8 mouse cellular contexts compared by ENCODE assay signal in the genomic region with DNA sequence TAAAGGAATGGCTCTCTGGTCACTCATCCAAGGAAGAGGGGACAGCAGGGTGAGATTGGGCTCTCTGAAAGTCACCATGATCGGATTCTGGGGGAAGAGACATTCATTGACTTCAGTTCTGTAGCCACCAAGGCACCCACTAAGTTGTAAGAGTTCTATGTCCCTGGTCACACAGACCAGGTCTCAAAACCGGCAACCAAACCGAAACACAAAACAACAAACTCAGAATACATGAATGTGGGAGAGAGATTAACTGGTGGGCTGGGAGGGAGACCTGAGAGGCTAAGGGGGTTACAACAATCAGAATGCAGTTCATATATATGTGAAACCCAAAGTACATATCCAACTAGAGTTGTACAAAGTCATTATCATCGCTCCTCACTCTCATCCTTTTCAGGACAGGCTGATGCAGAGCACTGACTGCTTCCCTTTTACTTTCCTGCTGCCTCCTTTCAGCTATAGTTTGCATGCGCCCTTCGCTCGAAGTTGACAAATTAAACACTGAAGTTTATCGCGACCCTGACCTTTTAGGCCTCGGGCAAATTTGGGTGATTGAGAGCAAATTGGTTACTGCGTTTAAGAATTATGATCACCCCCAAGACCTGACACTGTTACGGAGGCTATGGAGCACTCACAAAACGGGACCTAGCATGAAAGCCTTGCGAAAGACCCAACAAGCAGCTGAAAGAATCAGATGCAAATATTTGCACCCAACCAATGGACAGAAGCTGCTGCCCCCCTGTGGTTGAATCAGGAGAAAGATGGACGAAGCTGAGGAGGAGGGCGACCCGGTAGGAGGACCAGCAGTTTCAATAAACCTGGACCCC. TPM values are rescaled to one million over a fixed set of nuclear protein-coding genes. Genes with fewer than 3 reads are reported as not detected.
DNase-seq lines count a peak whose midpoint lies in the region; ATAC-seq and TF ChIP-seq lines count a peak whose summit lies in the region.

No protein-coding gene starts in this region.

- H3K36me3 ChIP-seq in forebrain, embryonic 13.5 days (ENCODE audit: poor library complexity, severe bottlenecking): no peaks in the 10 kb centered on the region
- H3K36me3 ChIP-seq in hindbrain, postnatal 0 days (ENCODE audit: insufficient read depth, low read length): no peaks in the 10 kb centered on the region
- no peaks in the 10 kb centered on the region for H3K36me3 ChIP-seq in liver, embryonic 14.5 days (replicated peaks; ENCODE audit: control insufficient read depth, insufficient read depth, low read depth)
- no peaks in the 10 kb centered on the region for H3K36me3 ChIP-seq in neural tube, embryonic 12.5 days

- peak overlapping the region; percentile 71 for H3K4me2 ChIP-seq in forebrain, embryonic 13.5 days
- H3K4me2 ChIP-seq in hindbrain, postnatal 0 days (ENCODE audit: low read depth, low read length): peak overlapping the region; percentile 56
- peak overlapping the region; percentile 95 for H3K4me2 ChIP-seq in liver, embryonic 14.5 days (ENCODE audit: low read depth)
- H3K4me2 ChIP-seq in neural tube, embryonic 12.5 days (replicated peaks): peak overlapping the region; percentile 66

- no peak for TF ChIP-seq EP300 in liver, embryonic 14.5 days (IDR thresholded peaks at IDR 0.05; ENCODE audit: low read depth)

- no peaks in the 10 kb centered on the region for H3K27me3 ChIP-seq in forebrain, embryonic 13.5 days
- no peaks in the 10 kb centered on the region for H3K27me3 ChIP-seq in hindbrain, postnatal 0 days (ENCODE audit: insufficient read depth, low read length)
- H3K27me3 ChIP-seq in liver, embryonic 14.5 days (ENCODE audit: control insufficient read depth, insufficient read depth, low read length): no peaks in the 10 kb centered on the region
- H3K27me3 ChIP-seq in neural tube, embryonic 12.5 days (replicated peaks): no peaks in the 10 kb centered on the region

- peak; percentile 60 for TF ChIP-seq CTCF in bone marrow macrophage, adult 2 months (IDR thresholded peaks at IDR 0.05; ENCODE audit: low read depth, low read length)
- TF ChIP-seq CTCF in hindbrain, postnatal 0 days (IDR thresholded peaks at IDR 0.05; ENCODE audit: low read depth): peak; percentile 63
- peak; percentile 86 for TF ChIP-seq CTCF in liver, embryonic 14.5 days (IDR thresholded peaks at IDR 0.05; ENCODE audit: low read depth)

- H3K4me3 ChIP-seq in bone marrow macrophage, adult 2 months (ENCODE audit: insufficient read depth, low read length): peak overlapping the region; percentile 64
- peak overlapping the region; percentile 55 for H3K4me3 ChIP-seq in forebrain, embryonic 13.5 days
- peak overlapping the region; percentile 64 for H3K4me3 ChIP-seq in hindbrain, postnatal 0 days (ENCODE audit: low read length)
- peak overlapping the region; percentile 80 to 99 for H3K4me3 ChIP-seq in liver, embryonic 14.5 days (ENCODE audit: insufficient read depth in 1 of 2, low read depth in 2 of 2, low read length in 2 of 2)
- H3K4me3 ChIP-seq in neural tube, embryonic 12.5 days: no peak overlapping the region

- DNase-seq in ovary, postnatal 14 days (ENCODE audit: low spot score): peak; percentile 25
- no peak for DNase-seq in ovary, postnatal 10 days (ENCODE audit: low spot score)
- peak; percentile 57 for DNase-seq in hindbrain, postnatal 0 days (ENCODE audit: low spot score)
- peak in 2 of 3 experiments; percentile 61 to 67 for DNase-seq in liver, embryonic 14.5 days (ENCODE audit: low read depth in 3 of 3, low spot score in 3 of 3)
- no peak for DNase-seq in frontal cortex, postnatal 14 days (ENCODE audit: low spot score in 2 of 2)

- H3K4me1 ChIP-seq in bone marrow macrophage, adult 2 months (ENCODE audit: control insufficient read depth, insufficient read depth, low read length): peaks cover 20% of the 10 kb centered on the region
- peaks cover 25% of the 10 kb centered on the region for H3K4me1 ChIP-seq in forebrain, embryonic 13.5 days
- 0 out of 2 replicates have a peak, but pooled peaks cover 7% of the 10 kb centered on the region for H3K4me1 ChIP-seq in hindbrain, postnatal 0 days (ENCODE audit: insufficient read depth, low read length)
- H3K4me1 ChIP-seq in liver, embryonic 14.5 days (replicated peaks; ENCODE audit: control insufficient read depth in 2 of 2, insufficient read depth in 2 of 2, low read length in 1 of 2): peaks cover 16 to 33% of the 10 kb centered on the region in 2 experiments
- H3K4me1 ChIP-seq in neural tube, embryonic 12.5 days: peaks cover 4% of the 10 kb centered on the region; the same call in 1 of the 2 replicates

- no peak for ATAC-seq in forebrain, embryonic 13.5 days
- no peak for ATAC-seq in hindbrain, postnatal 0 days
- ATAC-seq in liver, embryonic 14.5 days (ENCODE audit: insufficient read depth): no peak
- no peak for ATAC-seq in neural tube, embryonic 12.5 days (ENCODE audit: low FRiP score, low read depth)

- no peak for TF ChIP-seq POLR2A in bone marrow macrophage, adult 2 months (IDR thresholded peaks at IDR 0.05; ENCODE audit: borderline replicate concordance, low read depth, low read length)

- WGBS in forebrain, embryonic 13.5 days: 13% methylated on average over 17 of the region's 17 CpGs
- 18% methylated on average over 17 of the region's 17 CpGs for WGBS in hindbrain, postnatal 0 days
- WGBS in liver, embryonic 14.5 days (ENCODE audit: insufficient replicate concordance): 10% methylated on average over 17 of the region's 17 CpGs
- WGBS in neural tube, embryonic 12.5 days: 9% methylated on average over 17 of the region's 17 CpGs

- no peaks in the 10 kb centered on the region for H3K9me3 ChIP-seq in forebrain, embryonic 13.5 days (replicated peaks)
- no peaks in the 10 kb centered on the region for H3K9me3 ChIP-seq in hindbrain, postnatal 0 days (ENCODE audit: low read length)
- no peaks in the 10 kb centered on the region for H3K9me3 ChIP-seq in liver, embryonic 14.5 days (ENCODE audit: control insufficient read depth, low read length)
- H3K9me3 ChIP-seq in neural tube, embryonic 12.5 days: no peaks in the 10 kb centered on the region

- peak overlapping the region; percentile 62 for H3K27ac ChIP-seq in bone marrow macrophage, adult 2 months (ENCODE audit: insufficient read depth, low read depth, low read length)
- no peak overlapping the region for H3K27ac ChIP-seq in forebrain, embryonic 13.5 days
- 0 out of 2 replicates have a peak overlapping the region, but pooled peaks have one; percentile 6 for H3K27ac ChIP-seq in hindbrain, postnatal 0 days
- H3K27ac ChIP-seq in liver, embryonic 14.5 days: peak overlapping the region; percentile 32
- H3K27ac ChIP-seq in neural tube, embryonic 12.5 days: no peak overlapping the region

- H3K9ac ChIP-seq in forebrain, embryonic 13.5 days: no peak overlapping the region
- peak overlapping the region; percentile 43; the same call in 1 of the 2 replicates for H3K9ac ChIP-seq in hindbrain, postnatal 0 days (replicated peaks; ENCODE audit: low read length)
- peak overlapping the region; percentile 81 for H3K9ac ChIP-seq in liver, embryonic 14.5 days (replicated peaks)
- 0 out of 2 replicates have a peak overlapping the region, but pooled peaks have one; percentile 48 for H3K9ac ChIP-seq in neural tube, embryonic 12.5 days

RNA-seq across cellular contexts. Expression of gene Olfr1423, which starts 33.8 kb away (rescaled TPM):
- polyA plus RNA-seq in bone marrow macrophage, adult 2 months (2012; ENCODE audit: insufficient read depth, insufficient read length, missing spikeins): not detected in 2 replicates
- polyA plus RNA-seq in forebrain, embryonic 13.5 days (2015; fragmentation: Nextera tagmentation; extraction: Ambion mirVana): not detected in 2 replicates
- total RNA-seq in hindbrain, postnatal 0 days (2014; rRNA removed): not detected in 2 replicates
- not detected in 2 replicates for polyA plus RNA-seq in hindbrain, postnatal 0 days (2015; fragmentation: Nextera tagmentation; extraction: Ambion mirVana)
- not detected in 2 replicates for polyA plus RNA-seq in liver, embryonic 14.5 days (2012; rRNA removed)
- polyA plus RNA-seq in liver, embryonic 14.5 days (2014; fragmentation: Nextera tagmentation; extraction: Ambion mirVana): not detected in 2 replicates
- not detected in 2 replicates for polyA plus RNA-seq in neural tube, embryonic 12.5 days (2016; fragmentation: Nextera tagmentation; extraction: Ambion mirVana)

RNA-seq across cellular contexts. Expression of gene Osbp, which starts 41.6 kb away (rescaled TPM):
- polyA plus RNA-seq in bone marrow macrophage, adult 2 months (2012; ENCODE audit: insufficient read depth, insufficient read length, missing spikeins): 32.9 and 34.7 TPM in 2 replicates
- 4.1 and 4.9 TPM in 2 replicates for polyA plus RNA-seq in forebrain, embryonic 13.5 days (2015; fragmentation: Nextera tagmentation; extraction: Ambion mirVana)
- 25.5 and 28.0 TPM in 2 replicates for total RNA-seq in hindbrain, postnatal 0 days (2014; rRNA removed)
- polyA plus RNA-seq in hindbrain, postnatal 0 days (2015; fragmentation: Nextera tagmentation; extraction: Ambion mirVana): 2.5 and 2.6 TPM in 2 replicates
- polyA plus RNA-seq in liver, embryonic 14.5 days (2012; rRNA removed): 8.2 and 11.7 TPM in 2 replicates
- 3.9 and 5.0 TPM in 2 replicates for polyA plus RNA-seq in liver, embryonic 14.5 days (2014; fragmentation: Nextera tagmentation; extraction: Ambion mirVana)
- polyA plus RNA-seq in neural tube, embryonic 12.5 days (2016; fragmentation: Nextera tagmentation; extraction: Ambion mirVana): 5.1 TPM in 2 replicates

RNA-seq across cellular contexts. Expression of gene Olfr1424, which starts 55.2 kb away (rescaled TPM):
- not detected in 2 replicates for polyA plus RNA-seq in bone marrow macrophage, adult 2 months (2012; ENCODE audit: insufficient read depth, insufficient read length, missing spikeins)
- polyA plus RNA-seq in forebrain, embryonic 13.5 days (2015; fragmentation: Nextera tagmentation; extraction: Ambion mirVana): not detected in 2 replicates
- total RNA-seq in hindbrain, postnatal 0 days (2014; rRNA removed): not detected in 2 replicates
- not detected in 2 replicates for polyA plus RNA-seq in hindbrain, postnatal 0 days (2015; fragmentation: Nextera tagmentation; extraction: Ambion mirVana)
- not detected in 2 replicates for polyA plus RNA-seq in liver, embryonic 14.5 days (2012; rRNA removed)
- not detected in 2 replicates for polyA plus RNA-seq in liver, embryonic 14.5 days (2014; fragmentation: Nextera tagmentation; extraction: Ambion mirVana)
- not detected in 2 replicates for polyA plus RNA-seq in neural tube, embryonic 12.5 days (2016; fragmentation: Nextera tagmentation; extraction: Ambion mirVana)

Comparison
In these comparisons a context has a peak if more than half of its experiments do, and no peak if none do; other contexts are left out.
1. DNase-seq: peak in ovary, postnatal 14 days (single experiment), hindbrain, postnatal 0 days (single experiment) and liver, embryonic 14.5 days (2 of 3); none in ovary, postnatal 10 days (single experiment) and frontal cortex, postnatal 14 days (0 of 2).
2. H3K27ac ChIP-seq: peak in bone marrow macrophage, adult 2 months (single experiment), hindbrain, postnatal 0 days (single experiment) and liver, embryonic 14.5 days (single experiment); none in forebrain, embryonic 13.5 days (single experiment) and neural tube, embryonic 12.5 days (single experiment).
3. Peak in every context shown above with its lines, with median percentiles within 50 percentile points of each other: CTCF ChIP-seq and H3K4me2 ChIP-seq.